Mouse (Mus musculus) spleen, adult 2 months (tissue): ENCODE measurements at regions not wholly inside any gene's neighbourhood (a gene's known extent, or its start where the extent isn't known, plus 50 kb on each side); places are given as distances from the start of the nearest gene placed in this dataset.

Experiments used
- CTCF ChIP-seq: fragments of 200-500 bp; IDR thresholded peaks from 2 replicates; pipeline ENCODE4 v1.5.1; 2011; ENCODE audit warnings: mild to moderate bottlenecking, inconsistent platforms; ENCODE audit not compliant: insufficient read depth, insufficient read length, insufficient replicate concordance; ENCODE audit errors: extremely low read depth
- POLR2A ChIP-seq: fragments of 200-500 bp; IDR thresholded peaks from 2 replicates; pipeline ENCODE4 v1.6.1; 2011; ENCODE audit warnings: low read depth, low read length, inconsistent platforms

- TF ChIP-seq CTCF = peak; percentile 79; the same call in 1 of the 2 replicates
- no peak for TF ChIP-seq POLR2A
Observed at GRCm38 (mm10) chr4:106228534-106228933, 87.5 kb upstream of the Usp24 start.
